Mouse (Mus musculus) MN1 (cell line): ENCODE measurements around the gene Mdk.

ENCODE experiments used
- DNase-seq: peaks from one replicate; pipeline ENCODE4 v3.0.0-alpha.2; 2016; ENCODE audit warnings: low spot score

Mdk gene

DNA sequence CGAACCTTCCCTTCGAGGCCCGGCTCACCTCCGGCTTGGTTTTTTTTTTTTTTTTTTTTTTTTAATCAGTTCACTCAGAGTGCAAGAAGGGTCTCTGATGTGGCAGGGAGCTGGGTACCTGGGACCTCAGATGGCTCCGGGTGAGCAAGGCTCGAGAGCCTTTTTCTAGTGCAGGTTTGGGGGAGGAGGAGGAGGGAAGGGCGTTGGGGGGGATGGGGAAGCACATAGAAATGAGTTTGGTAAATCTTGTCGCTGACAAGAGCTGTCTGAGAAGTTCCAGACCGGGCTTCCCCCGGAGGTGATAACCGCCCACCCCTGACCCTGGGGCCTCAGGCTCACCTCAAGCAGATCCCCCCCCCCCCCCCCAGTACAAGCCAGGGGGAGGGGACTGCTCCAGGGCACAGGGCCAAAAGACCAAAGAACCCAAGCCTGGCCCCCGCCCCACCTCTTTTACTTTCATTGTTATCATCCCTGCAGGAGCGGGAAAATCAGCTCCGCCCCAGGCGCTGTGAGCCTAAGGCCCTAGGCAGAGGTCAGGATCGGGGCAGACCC, at the start of gene Mdk:
Gene Mdk (minus strand): TSS at position 138 of the 552 bp plus-strand sequence.
- DNase-seq = no peak

- DNase-seq = no peak
Measured at GRCm38 (mm10) chr2:91980830-91981229, 48.7 kb upstream of the Mdk start.

DNA sequence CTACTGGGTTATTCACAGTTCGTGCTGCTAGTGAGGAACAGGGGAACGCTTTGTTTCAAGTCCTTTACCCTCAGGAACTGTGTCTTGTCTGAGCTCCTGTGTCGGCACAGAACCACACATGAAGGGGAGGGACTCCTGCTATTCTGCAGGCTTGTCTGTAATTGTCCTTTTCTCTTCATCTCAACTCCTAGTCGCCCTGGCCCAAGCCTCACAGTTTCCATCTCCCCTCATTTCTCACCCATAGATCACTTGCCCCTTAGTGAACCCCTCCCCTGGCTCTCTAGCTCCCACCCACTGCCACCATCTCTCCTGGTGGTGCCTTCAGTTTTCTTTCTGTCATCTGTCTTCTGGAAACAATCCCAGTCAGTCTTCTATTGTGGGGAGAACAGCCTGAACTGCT, 48.1 kb upstream of the Mdk start:
- no peak for DNase-seq

GRCm38 (mm10) chr2:91978547-91978946, 46.5 kb upstream of the Mdk start:
- peak; percentile 74 for DNase-seq

DNA sequence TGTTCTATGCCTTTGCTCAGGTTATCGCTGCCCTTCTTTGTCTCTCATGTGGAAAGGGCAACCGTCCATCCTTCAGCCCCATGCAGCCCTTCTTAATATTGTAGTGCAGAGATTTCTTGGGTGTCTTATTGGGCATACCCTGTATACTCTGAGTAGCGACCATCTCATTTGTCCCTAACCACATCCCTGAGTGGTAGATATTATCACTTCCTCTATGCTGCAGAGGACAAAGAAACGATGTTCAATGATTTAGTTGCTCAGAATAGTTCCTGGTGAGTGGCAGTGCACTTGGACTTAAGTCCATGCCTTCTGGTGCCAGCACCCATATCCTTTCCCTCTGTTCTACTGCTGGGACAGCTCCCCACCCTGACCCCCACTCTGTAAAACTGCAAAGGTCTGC, 45.9 kb upstream of the Mdk start:
- DNase-seq = no peak

DNA sequence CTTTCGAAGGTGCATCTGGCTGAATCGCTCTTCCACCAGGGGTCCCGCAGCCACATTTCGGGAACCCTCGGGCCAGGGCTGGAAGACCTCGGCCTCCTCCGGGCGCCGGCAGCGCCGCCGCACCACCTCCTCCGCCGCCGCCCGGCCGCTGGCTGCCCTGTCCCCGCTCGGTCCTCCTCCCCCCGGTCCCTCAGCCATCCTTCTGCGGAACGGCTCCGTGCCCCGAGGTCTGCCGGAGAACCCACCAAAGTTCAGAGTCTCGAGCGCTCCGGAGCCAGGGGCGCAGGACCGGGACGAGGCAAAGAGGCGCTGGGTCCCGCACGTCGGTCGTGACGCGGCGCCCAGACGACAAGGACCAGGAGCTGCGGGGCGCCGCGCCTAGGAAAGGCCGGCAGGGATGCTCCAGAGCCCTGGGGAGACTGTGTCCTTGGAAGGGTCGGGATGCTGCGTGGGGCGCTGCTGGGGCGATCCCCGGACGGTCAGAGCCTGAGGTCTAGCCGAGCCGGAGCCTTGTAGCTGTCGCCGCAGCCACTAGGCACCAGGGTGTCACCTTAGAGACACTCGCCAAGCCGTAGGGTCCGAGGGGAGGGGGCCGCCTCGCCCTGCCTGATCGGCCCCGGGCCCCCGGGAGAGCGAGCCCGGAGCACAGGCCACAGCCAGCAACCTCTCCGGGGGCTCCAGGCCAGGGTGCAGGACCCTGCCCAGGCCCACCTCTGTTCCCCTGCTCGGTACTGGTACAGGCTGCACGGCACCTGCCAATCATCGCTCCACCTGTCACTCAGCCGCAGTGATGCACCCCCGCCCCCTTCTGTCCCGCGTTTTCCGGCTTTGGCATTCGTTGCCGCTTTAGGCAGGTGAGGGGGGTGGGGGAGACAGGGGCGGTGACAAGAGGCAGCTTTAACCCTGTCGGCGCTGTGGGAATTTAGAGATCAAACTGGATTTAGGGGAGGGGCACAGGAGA, 43.8 kb upstream of the Mdk start, which contains the start of gene Dgkz:
Gene Dgkz (minus strand): TSS at position 284 of the 961 bp plus-strand sequence.
- DNase-seq = no peak

DNA sequence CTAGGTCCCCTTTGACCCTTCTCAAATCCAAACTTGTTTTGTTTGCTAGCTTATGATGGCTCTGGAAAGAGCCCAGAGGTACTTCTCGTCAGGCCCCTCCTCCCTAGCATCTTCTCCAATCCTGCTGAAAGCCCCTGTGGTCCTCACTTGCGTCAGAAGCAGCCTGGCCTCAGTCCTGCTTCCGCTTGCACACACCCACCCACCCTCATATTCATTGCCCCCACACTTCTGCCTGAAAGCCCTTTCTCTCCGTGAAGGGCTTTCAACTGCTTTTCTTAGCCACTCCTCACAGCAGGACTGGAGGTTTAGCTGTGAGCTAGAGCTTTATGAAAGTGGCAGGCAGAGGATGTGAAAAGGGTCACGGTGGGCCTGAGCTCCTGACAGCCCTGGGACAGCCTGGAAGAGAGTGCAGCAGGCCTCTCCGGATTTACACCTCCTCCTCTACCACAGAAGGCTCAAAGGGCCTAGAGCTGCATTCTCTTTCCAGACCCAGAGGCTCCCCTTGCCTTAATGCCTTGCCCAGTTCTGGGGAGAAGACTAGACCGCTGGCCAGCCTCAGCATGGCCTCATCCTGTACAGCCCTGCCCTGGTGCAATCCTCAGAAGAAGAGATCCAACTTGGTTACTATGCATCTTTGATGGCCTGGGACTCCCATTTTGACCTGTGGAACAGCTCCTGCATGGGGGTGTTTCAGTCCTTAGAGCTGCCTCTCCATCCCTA, 41.5 kb upstream of the Mdk start:
- no peak for DNase-seq

GRCm38 (mm10) chr2:91972121-91972566, 40.0 kb upstream of the Mdk start:
- no peak for DNase-seq

DNA sequence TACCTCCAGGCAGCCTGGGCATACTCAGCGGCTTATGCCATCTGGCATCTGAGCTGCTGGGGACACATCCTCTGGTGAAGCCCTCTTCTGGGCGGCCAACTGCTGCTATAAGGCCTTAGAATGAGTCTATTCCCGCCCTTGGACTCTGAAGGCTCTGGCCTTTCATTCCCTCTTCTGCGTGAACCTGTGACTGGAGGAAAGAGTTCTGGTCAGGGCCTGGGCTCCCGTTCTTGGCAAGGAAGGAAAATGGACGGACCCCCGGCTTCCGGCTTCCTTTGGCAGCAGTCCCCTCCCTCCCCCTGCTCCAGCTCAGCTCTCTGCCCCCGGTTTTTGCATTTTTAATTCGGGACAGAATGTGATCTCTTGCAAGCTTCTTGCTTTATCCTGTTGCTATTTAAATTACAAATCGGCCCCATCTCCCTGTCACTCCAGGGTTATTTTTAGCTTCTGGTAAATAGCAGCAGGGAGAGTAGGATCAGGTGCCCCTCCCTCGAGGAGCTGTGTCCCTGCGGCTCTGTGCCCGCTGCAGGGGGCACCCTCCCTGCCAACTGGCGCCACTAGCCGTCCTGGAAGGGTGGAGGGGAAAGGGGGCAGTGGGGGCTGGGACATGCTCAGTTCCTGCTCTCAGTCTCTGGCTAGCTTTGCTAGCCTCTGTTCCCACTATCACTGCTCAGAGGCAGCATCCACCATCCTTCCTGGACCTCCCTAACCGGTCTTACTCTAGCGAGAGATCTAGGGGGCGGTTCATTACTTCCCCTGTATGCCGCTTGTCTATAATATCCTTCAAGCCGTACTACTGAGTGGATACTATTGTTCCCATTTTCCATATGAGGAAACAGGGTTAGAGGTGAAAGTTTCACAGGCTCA, 39.4 kb upstream of the Mdk start:
- peak; percentile 26 for DNase-seq

DNA sequence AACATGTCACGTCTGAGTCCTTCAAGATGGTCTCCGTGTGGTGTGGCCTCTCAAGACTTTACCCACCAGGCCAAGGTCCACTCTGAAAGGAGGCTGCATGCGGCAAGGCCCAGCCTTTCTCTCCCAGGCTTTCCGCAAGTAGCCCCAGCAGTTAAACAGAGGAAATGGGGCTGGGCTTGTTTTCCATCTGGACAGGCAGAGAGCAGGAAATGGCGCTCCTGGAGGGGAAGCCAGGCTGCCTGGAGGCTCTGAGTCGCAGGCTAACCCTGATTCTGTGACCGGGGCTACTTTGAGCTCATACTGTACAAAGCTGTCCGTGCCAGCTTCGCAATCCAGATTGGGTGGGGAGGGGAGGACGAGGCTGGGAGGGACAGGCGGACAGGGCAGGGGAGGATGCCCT, 35.9 kb upstream of the Mdk start:
- no peak for DNase-seq

DNA sequence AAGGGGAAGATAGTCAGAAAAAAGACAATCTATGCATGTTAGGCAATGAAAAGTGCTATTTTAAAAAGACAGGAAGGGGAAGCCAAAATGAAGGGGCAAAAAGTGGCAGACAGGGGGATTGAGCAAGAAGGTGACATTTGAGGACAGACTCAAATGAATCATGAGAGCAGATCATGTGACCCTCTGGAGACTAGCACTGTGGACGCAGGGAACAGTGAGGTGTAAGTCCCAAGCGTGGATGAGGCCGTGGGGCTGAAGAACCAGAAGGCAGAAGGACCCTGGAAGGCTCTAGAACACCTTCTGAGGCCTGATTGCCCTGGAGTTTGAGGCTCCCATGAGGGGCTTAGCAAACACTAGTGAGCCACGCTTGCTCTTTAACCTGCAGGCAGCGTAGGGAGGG, 34.3 kb upstream of the Mdk start:
- DNase-seq = no peak

DNA sequence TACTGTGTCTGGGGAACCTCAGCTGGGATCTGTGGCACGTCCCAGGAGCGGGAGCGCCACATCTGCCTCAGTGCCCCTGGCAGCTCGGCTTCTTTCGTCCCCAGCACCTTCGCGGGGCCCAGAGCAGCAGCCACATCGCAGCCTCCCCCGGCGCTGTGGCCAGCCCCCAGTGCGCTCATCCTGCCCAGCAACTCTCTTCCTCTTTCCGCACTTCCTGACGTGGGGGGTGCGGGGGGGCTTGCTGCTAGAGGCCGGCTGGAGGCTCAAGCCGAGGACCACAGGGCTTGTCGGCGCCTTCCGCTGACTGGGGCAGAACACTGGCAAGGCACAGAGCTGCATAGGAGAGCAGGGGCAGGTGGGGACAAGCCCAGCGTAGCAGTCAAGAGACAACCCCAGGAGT, 33.3 kb upstream of the Mdk start:
- no peak for DNase-seq

DNA sequence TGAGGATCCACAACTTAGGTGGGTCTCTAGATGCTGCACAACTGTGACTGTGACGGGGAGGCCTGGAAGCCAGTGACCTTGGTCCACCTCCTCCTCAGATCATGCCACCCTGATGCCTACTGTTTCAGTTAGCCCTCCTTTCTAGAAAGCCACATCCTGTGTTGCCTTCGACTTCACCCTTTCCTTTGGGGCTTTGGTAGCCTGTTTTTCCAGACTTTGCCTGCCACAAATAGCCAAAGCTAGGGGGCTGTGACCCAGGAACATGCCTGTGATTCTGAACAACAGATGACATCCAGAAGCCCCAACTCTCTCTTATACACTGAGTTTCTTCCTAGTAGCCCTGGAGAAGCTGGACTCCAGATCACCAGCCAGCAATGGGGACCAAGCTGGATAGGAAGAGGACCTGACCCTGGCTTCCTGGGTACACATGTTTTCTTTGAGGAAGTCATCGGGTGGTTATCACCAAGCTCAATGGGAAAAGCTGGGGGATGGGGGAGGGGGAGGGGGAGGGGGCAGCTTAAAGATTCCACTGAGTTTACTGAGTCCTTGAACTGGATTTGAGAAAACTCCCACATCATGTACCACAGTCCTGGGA, 32.6 kb upstream of the Mdk start:
- no peak for DNase-seq

GRCm38 (mm10) chr2:91963443-91963932, 31.4 kb upstream of the Mdk start:
- DNase-seq = peak; percentile 95

- no peak for DNase-seq
Measured at GRCm38 (mm10) chr2:91962864-91963401, 30.8 kb upstream of the Mdk start.

DNA sequence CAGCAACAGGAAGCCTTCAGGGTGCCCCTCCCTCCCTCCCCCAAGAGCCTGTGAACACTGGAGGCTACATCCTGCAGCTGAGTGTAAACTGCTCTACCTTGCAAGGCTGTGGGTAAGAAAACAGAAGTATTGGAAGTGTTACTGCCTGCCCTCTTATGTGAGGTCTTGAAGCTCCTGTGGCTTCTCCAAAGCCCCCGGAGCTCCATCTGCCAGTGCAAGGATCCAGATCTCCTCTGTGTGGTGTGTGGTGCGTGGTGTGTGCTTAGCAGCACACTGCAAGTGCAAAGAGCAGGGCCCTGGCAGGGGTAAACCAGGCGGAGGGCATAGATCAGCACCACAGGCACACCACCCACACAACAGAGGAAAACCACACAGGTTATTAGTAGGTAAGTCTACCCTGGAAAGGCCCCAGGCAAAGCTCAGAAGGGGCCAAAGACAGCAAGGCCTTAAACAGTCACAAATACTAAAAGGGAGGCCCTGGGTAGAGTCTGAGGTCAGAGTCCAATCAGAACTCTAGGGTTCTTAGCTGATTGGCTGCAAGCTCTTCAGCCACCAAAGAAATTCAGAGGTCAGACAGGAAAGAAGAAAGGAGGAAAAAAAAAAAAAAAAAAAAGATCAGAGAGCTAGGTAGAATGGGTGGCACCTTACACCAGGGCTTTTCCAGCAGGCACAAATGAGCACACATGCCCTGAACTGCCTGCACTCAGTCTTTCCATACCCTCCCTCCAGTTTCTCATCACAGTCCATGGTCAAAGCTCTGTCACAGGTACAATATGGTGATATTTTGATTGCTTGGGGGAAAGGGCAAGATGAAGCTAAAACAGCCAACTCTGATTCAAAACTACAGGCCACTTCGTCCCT, 30.0 kb upstream of the Mdk start:
- DNase-seq = no peak

GRCm38 (mm10) chr2:91960459-91960858, 28.4 kb upstream of the Mdk start:
- DNase-seq = no peak

- DNase-seq = no peak
Measured at GRCm38 (mm10) chr2:91959544-91960410, 27.7 kb upstream of the Mdk start.
